Mouse (Mus musculus): ENCODE measurements at regions not wholly inside any gene's neighbourhood (a gene's known extent, or its start where the extent isn't known, plus 50 kb on each side); places are given as distances from the start of the nearest gene placed in this dataset.

DNA sequence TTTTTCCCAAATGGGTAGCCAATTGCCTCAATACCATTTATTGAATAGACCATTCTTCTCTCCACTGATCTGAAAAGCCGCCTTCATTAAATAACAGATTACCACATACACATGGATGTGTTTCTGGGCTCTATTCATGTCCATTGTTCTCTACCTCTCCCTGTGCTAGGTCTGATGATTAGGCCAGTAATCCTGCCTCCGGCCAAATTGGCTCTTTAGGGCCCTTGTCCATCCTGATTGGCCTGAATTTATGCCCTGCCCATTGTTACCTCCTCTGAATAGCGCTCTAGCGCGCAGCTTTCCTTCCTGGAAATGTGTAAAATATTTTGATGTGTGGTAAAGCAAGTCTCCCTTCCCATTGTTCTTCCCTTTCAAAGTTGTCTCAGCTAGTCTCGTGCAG is 163.2 kb downstream of the Efnb1 start:
- TF ChIP-seq CTCF (IDR thresholded peaks at IDR 0.05; ENCODE audit: control insufficient read depth, insufficient read depth, insufficient read length) (no peak), USF1 (IDR thresholded peaks at IDR 0.05; ENCODE audit: low read depth) (no peak), MAX (IDR thresholded peaks at IDR 0.05) (no peak), MYOD1 (IDR thresholded peaks at IDR 0.05; ENCODE audit: control insufficient read depth, insufficient read length, low read depth) (no peak), CEBPB (IDR thresholded peaks at IDR 0.05; ENCODE audit: low read depth) (no peak), FOSL1 (IDR thresholded peaks at IDR 0.05; ENCODE audit: insufficient read depth, low read length, poor library complexity, severe bottlenecking) (no peak)
